Mouse (Mus musculus): ENCODE data around the gene Gm21060. TPM values are rescaled to one million over a fixed set of nuclear protein-coding genes. Genes with fewer than 3 reads are reported as not detected.
A peak's percentile ranks its signal among the peaks of the same experiment; 100 is the strongest.
"Not testable (repeated sequence)": the region's sequence is repeated elsewhere in the genome, so short reads cannot be mapped to it uniquely, and the experiment has no call there.

Gm21060 gene
- polyA plus RNA-seq, 1 experiment from 2014 or later: not detected

DNA sequence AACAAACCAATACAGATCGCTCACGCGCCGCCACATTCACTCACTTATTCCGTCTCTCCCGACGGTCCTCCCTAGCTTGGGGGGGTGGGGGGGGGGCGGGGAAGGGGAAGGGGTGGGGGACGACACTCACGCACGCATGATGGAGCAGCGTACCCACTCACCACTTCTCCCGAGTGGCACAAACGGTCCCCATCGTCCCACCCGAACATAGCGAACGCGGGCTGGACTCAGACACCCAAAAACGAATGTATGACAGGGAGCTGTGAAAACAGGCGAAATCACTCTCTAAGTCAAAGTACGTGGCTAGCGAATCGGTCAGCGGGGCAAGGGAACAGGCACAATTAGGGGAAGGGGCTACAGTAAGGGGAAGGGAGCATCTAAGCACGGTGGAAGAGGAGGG, 30.2 kb downstream of the Gm21060 start:
- ATAC-seq: no peak
- Histone ChIP-seq H3K4me3 (ENCODE audit: low read length) (no peak overlapping the region), H3K4me1 (ENCODE audit: control insufficient read depth, insufficient read depth, low read depth, low read length) (no peaks in the 10 kb centered on the region), H3K9ac (ENCODE audit: low read depth, low read length) (no peak overlapping the region), H3K27me3 (replicated peaks; ENCODE audit: control insufficient read depth, insufficient read depth, low read length) (no peaks in the 10 kb centered on the region), H3K4me2 (ENCODE audit: low read length) (no peak overlapping the region), H3K27ac (ENCODE audit: low read depth, low read length) (no peak overlapping the region), H3K36me3 (ENCODE audit: control insufficient read depth, insufficient read depth, low read length) (no peaks in the 10 kb centered on the region), H3K9me3 (ENCODE audit: control insufficient read depth, low read length) (no peaks in the 10 kb centered on the region)
- WGBS: 5% methylated on average over 24 of the region's 26 CpGs

DNA sequence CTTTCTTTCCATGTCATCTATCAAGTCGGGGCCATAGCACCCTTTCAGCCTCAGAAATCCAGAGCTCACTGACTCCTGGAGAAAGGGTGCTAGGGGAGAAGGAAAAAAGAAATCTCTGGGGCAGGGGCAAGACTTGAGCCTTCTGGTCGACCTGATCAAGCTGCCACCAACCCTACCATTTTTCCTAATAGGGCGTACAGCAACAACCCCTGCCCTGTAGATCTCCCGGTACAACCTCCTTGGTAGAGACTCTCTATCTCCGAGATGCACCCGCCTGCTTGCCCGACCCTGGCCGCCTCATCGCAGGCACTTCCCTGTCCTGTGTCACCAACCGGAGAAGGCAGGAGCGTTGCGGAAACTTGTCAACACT, 30.6 kb downstream of the Gm21060 start:
- no peaks in the 10 kb centered on the region for H3K9me3 ChIP-seq (ENCODE audit: control insufficient read depth, low read length)
- H3K27me3 ChIP-seq (replicated peaks; ENCODE audit: control insufficient read depth, insufficient read depth, low read length): no peaks in the 10 kb centered on the region
- H3K4me2 ChIP-seq (ENCODE audit: low read length): no peak overlapping the region
- H3K4me1 ChIP-seq (ENCODE audit: control insufficient read depth, insufficient read depth, low read depth, low read length): no peaks in the 10 kb centered on the region
- whole genome bisulfite sequencing: 2% methylated on average over 12 of the region's 12 CpGs
- no peak overlapping the region for H3K27ac ChIP-seq (ENCODE audit: low read depth, low read length)
- H3K4me3 ChIP-seq (ENCODE audit: low read length): no peak overlapping the region
- no peak overlapping the region for H3K9ac ChIP-seq (ENCODE audit: low read depth, low read length)
- H3K36me3 ChIP-seq (ENCODE audit: control insufficient read depth, insufficient read depth, low read length): no peaks in the 10 kb centered on the region
- no peak for ATAC-seq

DNA sequence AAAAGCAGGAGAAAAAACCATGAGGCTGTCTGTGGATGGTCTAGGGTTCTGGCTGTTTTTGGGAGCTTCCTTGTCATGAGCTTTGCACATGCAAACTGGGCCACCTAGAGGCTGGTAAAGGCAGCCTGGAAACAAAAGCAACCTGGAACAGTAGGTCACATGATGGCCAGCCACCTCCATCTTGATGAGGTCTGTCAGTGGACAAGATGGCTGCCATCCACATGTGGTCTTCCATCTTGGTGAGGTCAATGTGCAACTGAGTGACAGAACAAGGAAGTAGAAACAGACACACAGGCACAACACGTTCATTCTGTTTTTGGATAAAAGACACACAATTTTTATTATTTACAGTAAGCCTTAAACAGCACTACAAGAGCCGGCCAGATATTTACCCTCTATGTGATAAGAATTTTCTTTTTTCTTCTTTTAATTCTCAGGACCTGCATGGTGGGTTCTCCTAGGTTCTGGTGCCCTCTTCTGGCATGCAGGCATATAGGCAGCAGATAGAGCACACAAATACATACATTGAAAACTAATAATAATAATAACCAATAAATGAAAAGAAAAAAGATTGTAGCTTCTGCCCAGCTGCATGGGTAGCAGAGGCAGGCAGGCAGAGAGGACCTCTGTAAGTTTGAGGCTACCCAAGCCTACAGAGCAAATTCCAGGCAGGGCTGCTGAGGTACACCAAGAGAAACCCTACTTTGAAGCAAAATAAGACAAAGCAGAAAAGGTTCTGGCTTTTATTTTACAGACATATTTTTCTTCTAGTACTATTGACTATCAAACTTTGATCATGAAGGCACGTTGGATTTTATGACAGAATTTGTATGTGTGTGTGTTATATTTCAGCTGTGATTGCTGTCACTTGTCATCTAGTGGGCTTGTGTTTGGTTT, 31.3 kb downstream of the Gm21060 start:
- H3K27me3 ChIP-seq (replicated peaks; ENCODE audit: control insufficient read depth, insufficient read depth, low read length): no peaks in the 10 kb centered on the region
- ATAC-seq: peak; percentile 69
- no peak overlapping the region for H3K4me3 ChIP-seq (ENCODE audit: low read length)
- no peak overlapping the region for H3K9ac ChIP-seq (ENCODE audit: low read depth, low read length)
- no peak overlapping the region for H3K27ac ChIP-seq (ENCODE audit: low read depth, low read length)
- no peaks in the 10 kb centered on the region for H3K36me3 ChIP-seq (ENCODE audit: control insufficient read depth, insufficient read depth, low read length)
- no peaks in the 10 kb centered on the region for H3K4me1 ChIP-seq (ENCODE audit: control insufficient read depth, insufficient read depth, low read depth, low read length)
- 23% methylated on average over 3 of the region's 3 CpGs for WGBS
- H3K9me3 ChIP-seq (ENCODE audit: control insufficient read depth, low read length): no peaks in the 10 kb centered on the region
- no peak overlapping the region for H3K4me2 ChIP-seq (ENCODE audit: low read length)

DNA sequence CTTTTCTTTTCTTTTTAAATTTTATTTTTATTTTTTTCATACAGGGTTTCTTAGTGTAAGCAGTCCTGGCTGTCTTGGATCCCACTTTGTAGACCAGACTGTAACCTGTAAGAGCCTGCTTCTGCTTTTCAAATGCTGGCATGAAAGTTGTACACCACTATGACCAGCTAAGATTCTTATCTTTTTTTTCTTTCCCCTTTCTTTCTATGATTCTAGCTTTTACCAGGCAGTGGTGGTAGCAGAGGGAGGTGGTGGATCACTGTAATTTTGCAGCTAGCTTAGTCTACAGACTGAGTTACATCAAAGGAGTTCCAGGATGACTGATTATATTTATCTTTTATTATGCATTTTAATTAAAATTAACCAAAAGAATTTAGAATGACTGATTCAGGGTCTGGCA, 31.9 kb downstream of the Gm21060 start:
- no peaks in the 10 kb centered on the region for H3K9me3 ChIP-seq (ENCODE audit: control insufficient read depth, low read length)
- H3K4me1 ChIP-seq (ENCODE audit: control insufficient read depth, insufficient read depth, low read depth, low read length): no peaks in the 10 kb centered on the region
- no peaks in the 10 kb centered on the region for H3K36me3 ChIP-seq (ENCODE audit: control insufficient read depth, insufficient read depth, low read length)
- no peak overlapping the region for H3K4me2 ChIP-seq (ENCODE audit: low read length)
- no peaks in the 10 kb centered on the region for H3K27me3 ChIP-seq (replicated peaks; ENCODE audit: control insufficient read depth, insufficient read depth, low read length)
- ATAC-seq: no peak
- H3K27ac ChIP-seq (ENCODE audit: low read depth, low read length): no peak overlapping the region
- H3K4me3 ChIP-seq (ENCODE audit: low read length): no peak overlapping the region
- no peak overlapping the region for H3K9ac ChIP-seq (ENCODE audit: low read depth, low read length)

DNA sequence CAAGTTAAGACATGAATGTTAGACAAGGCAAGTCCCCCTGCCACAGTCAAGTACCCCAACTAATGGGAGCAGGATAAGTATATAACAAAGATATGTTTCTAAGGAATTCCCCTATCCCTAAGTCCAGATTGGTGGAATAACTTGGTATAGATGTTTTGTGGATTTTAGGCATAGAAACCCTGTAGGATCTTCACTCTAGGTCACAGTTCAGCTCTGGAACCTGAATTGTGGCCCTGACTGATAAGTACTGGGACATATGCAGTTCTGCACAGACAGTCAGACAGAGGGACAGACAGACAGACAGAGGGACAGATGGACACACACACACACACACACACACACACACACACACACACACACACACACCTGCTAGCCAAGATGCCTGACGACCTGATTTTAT, 32.6 kb downstream of the Gm21060 start:
- no peaks in the 10 kb centered on the region for H3K36me3 ChIP-seq (ENCODE audit: control insufficient read depth, insufficient read depth, low read length)
- H3K4me1 ChIP-seq (ENCODE audit: control insufficient read depth, insufficient read depth, low read depth, low read length): no peaks in the 10 kb centered on the region
- no peak for ATAC-seq
- H3K27ac ChIP-seq (ENCODE audit: low read depth, low read length): no peak overlapping the region
- H3K9me3 ChIP-seq (ENCODE audit: control insufficient read depth, low read length): no peaks in the 10 kb centered on the region
- H3K4me3 ChIP-seq (ENCODE audit: low read length): no peak overlapping the region
- WGBS: 90% methylated on average over 1 of the region's 1 CpGs
- H3K27me3 ChIP-seq (replicated peaks; ENCODE audit: control insufficient read depth, insufficient read depth, low read length): no peaks in the 10 kb centered on the region
- H3K9ac ChIP-seq (ENCODE audit: low read depth, low read length): no peak overlapping the region
- H3K4me2 ChIP-seq (ENCODE audit: low read length): no peak overlapping the region

DNA sequence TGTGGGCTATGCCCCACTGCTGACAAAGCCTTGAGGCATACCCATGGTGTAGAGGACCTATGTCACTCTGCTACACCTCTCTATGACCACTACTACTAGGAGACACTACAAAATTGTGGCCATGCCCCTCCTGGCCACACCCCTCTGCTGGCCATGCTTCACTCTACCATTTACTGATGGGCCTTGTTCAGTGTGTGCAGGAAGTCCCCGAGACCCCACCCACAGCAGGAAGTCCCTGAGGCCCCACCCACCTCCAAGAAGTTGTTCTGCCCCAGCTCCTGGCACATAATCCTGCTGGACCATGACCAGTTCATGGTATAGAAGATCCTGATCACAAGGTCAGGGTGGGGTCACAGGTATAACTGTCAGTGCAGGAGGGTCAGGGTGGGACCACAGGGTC, 35.6 kb downstream of the Gm21060 start:
- no peak overlapping the region for H3K27ac ChIP-seq (ENCODE audit: low read depth, low read length)
- no peak overlapping the region for H3K4me2 ChIP-seq (ENCODE audit: low read length)
- no peak overlapping the region for H3K4me3 ChIP-seq (ENCODE audit: low read length)
- no peaks in the 10 kb centered on the region for H3K4me1 ChIP-seq (ENCODE audit: control insufficient read depth, insufficient read depth, low read depth, low read length)
- 92% methylated on average over 1 of the region's 1 CpGs for WGBS
- H3K9me3 ChIP-seq (ENCODE audit: control insufficient read depth, low read length): no peaks in the 10 kb centered on the region
- H3K36me3 ChIP-seq (ENCODE audit: control insufficient read depth, insufficient read depth, low read length): no peaks in the 10 kb centered on the region
- no peak for ATAC-seq
- H3K27me3 ChIP-seq (replicated peaks; ENCODE audit: control insufficient read depth, insufficient read depth, low read length): no peaks in the 10 kb centered on the region
- no peak overlapping the region for H3K9ac ChIP-seq (ENCODE audit: low read depth, low read length)

DNA sequence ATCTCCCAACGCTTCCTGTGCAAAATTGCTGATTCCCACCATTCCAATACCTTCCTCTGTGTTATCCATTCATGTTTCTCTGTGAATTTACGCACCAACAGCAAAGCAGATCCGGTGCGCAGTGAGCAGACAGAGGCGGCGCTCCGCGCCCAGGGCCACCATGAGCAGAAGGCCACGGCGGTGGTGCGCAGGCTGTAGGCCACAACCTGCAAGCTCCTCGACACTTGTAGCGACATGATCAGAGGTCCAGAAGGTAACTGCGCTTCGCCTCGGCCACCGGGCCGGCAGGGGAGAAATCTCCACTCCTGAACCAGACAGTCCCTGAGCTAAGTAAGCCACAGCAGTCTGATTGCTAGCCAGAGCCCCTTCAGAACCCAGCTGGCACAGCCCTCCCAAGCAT, 39.1 kb downstream of the Gm21060 start:
- Histone ChIP-seq H3K36me3 (ENCODE audit: control insufficient read depth, insufficient read depth, low read length) (no peaks in the 10 kb centered on the region), H3K4me1 (ENCODE audit: control insufficient read depth, insufficient read depth, low read depth, low read length) (no peaks in the 10 kb centered on the region), H3K27ac (ENCODE audit: low read depth, low read length) (no peak overlapping the region), H3K27me3 (replicated peaks; ENCODE audit: control insufficient read depth, insufficient read depth, low read length) (no peaks in the 10 kb centered on the region), H3K9ac (ENCODE audit: low read depth, low read length) (no peak overlapping the region), H3K9me3 (ENCODE audit: control insufficient read depth, low read length) (no peaks in the 10 kb centered on the region), H3K4me3 (ENCODE audit: low read length) (no peak overlapping the region), H3K4me2 (ENCODE audit: low read length) (no peak overlapping the region)
- 93% methylated on average over 18 of the region's 18 CpGs for WGBS
- no peak for ATAC-seq

DNA sequence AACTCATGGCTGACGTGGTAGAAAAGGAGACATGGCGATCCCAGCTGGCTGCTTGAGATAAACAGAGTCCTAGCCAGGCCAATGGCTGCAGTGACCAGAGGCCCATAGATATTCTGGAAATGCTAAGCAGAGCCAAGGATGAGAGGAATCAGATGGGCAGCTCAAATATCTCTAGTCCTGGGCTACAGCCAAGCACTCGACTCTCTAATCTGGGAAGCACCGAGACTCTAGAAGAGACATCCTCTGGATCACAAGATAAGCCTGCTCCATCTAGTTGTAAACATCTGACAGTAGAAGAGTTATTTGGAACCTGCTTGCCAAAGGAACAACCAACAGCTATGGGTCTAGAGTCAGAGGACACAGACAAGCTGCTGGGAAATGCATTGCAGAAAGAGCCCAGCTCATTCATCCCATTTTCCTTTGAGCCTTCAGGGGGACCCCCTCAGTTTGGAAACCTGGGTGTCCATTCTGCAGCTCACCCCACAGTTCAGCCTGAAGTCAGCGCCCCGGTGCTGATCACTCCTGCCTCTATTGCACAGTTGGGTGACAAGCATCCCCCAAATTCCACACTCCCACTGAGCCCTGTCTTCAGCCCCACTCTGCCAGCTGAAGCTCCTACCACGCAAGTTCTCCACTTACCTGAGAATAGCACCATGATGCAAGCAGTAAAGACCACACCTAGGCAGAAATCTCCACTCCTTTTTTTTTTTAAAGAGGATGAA, 40.5 kb downstream of the Gm21060 start:
- no peak overlapping the region for H3K9ac ChIP-seq (ENCODE audit: low read depth, low read length)
- no peaks in the 10 kb centered on the region for H3K4me1 ChIP-seq (ENCODE audit: control insufficient read depth, insufficient read depth, low read depth, low read length)
- H3K36me3 ChIP-seq (ENCODE audit: control insufficient read depth, insufficient read depth, low read length): no peaks in the 10 kb centered on the region
- H3K4me2 ChIP-seq (ENCODE audit: low read length): no peak overlapping the region
- H3K27me3 ChIP-seq (replicated peaks; ENCODE audit: control insufficient read depth, insufficient read depth, low read length): no peaks in the 10 kb centered on the region
- no peak overlapping the region for H3K4me3 ChIP-seq (ENCODE audit: low read length)
- H3K9me3 ChIP-seq (ENCODE audit: control insufficient read depth, low read length): no peaks in the 10 kb centered on the region
- 92% methylated on average over 7 of the region's 7 CpGs for WGBS
- ATAC-seq: no peak
- no peak overlapping the region for H3K27ac ChIP-seq (ENCODE audit: low read depth, low read length)

DNA sequence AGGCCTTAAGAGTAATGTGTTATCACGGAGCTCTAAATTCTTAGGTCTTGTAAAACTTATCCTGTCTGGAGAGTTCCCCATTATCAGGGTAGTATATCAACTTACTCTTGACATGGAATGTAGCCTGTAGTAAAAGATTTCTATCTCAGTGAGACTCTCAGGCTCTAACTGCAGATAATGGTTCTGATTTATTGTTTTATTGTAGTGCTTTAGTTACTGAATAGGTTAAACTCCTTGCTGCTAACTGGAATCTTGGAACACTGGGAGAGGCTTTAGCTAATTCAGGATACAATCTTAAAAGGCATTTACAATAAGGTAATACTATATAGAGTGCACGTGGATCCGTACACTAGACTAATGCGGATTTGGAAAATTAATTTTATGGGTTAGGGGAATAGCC, 49.5 kb downstream of the Gm21060 start:
- H3K4me2 ChIP-seq (ENCODE audit: low read length); H3K9ac ChIP-seq (ENCODE audit: low read depth, low read length); H3K9me3 ChIP-seq (ENCODE audit: control insufficient read depth, low read length); H3K27me3 ChIP-seq (replicated peaks; ENCODE audit: control insufficient read depth, insufficient read depth, low read length); H3K36me3 ChIP-seq (ENCODE audit: control insufficient read depth, insufficient read depth, low read length); H3K4me1 ChIP-seq (ENCODE audit: control insufficient read depth, insufficient read depth, low read depth, low read length); H3K27ac ChIP-seq (ENCODE audit: low read depth, low read length); H3K4me3 ChIP-seq (ENCODE audit: low read length); ATAC-seq: not testable (repeated sequence)
- WGBS: 95% methylated on average over 4 of the region's 4 CpGs
